Mouse (Mus musculus): ENCODE data around the gene Hoxd11.

The Hoxd11 gene

DNA sequence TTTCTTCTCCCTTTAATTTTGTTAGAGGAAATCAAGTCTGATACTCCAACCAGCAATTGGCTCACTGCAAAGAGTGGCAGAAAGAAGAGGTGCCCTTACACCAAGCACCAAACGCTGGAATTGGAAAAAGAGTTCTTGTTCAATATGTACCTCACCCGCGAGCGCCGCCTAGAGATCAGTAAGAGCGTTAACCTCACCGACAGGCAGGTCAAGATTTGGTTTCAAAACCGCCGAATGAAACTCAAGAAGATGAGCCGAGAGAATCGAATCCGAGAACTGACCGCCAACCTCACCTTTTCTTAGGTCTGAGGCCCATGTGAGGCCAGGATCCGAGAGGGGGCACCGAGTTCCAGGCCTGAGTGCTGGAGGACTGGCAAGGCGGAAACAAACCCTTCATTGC is 14.7 kb downstream of the Hoxd11 start:
- DNase-seq (ENCODE audit: extremely low read depth, low read depth) = no peak

DNA sequence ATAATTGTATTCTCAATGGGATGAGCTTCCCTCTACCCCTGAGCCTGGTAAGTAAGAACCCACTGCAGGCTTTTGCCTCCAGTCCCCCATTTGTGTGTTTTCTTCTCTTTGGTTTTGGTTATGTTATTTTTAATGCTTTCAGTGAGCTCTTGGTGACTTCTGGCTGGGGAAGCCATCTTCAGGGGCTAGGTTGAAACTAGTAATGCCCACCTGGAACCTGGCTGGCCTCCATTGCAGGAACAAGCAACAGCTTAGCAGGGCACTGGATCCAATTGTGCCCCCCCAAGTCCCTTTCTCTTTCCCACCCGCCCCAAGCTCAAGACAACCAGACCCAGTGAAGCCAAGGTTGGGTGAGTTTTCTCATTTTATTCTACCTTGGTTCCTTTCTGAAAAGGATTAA is 16.0 kb downstream of the Hoxd11 start:
- no peak for DNase-seq (ENCODE audit: extremely low read depth, low read depth)

DNA sequence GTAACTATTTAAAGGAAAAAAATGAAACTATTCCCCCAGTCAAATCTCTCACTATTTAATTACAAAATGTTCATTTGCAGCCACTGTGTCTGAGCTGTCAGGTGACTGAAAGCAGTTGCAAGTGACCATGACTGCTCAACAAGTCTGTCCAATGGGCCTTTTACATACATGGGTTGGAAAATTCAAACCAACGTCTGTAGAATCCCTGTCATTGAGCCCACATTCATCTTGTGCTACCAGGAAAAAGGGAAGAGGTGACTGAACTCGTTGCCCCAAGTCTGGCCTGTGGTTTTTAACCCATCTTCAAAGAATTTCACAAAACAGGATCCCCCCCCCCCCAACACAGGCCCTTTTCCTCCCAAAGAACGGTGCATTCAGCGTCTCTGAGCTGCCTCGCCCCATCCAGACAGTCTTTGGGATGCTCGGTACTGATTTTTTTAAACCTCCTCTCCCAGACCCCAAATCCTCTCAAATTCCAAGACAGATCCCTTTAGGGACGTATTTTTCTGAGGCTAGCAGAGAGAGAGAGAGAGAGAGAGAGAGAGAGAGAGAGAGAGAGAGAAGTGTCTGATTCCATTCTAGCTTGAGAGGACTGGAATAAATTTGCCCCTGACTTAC is 16.6 kb downstream of the Hoxd11 start:
- DNase-seq (ENCODE audit: extremely low read depth, low read depth) = no peak

DNA sequence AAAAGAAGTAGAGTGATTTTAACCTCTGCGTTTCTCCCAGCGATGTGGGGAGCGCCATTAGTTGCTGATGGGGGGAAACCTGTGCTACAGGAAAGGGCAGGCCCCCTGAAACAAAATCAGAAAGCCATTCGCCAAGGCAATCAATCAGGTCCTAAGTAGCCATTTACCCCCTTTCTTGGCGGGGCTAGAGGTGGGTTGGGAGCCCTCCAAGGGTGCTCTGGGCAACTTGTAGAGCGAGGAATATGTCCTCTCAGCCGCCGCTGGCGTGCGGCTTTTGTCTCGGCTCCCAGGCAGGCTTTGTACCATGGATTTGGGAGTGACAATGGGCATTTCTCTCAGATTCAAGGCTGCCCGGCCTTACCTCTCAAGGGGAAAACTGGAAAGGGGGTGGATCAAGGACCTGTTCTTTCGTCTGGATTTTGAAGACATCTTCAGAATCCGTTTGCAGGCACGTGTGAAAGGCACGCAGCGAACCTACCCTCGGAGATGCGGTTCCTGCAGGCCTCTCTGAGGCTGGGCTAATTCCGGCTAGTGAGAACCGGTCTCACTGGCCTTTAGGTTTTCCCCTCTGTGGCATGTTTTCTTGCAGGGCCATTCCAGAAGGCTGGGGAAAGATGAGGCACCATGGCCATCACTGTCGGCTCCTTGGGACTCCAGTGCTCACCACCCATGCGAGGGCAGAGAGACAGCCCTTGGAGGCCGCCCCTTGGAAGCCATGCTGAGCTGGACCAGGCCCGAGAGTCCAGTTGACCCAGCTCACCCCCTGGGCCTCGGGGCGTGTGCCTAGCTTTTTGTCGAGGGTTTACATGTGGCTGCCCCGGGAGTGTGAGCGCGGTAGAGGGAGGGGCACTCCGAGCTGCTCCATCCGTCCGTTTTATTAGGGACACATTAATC is 17.3 kb downstream of the Hoxd11 start:
- no peak for DNase-seq (ENCODE audit: extremely low read depth, low read depth)

DNA sequence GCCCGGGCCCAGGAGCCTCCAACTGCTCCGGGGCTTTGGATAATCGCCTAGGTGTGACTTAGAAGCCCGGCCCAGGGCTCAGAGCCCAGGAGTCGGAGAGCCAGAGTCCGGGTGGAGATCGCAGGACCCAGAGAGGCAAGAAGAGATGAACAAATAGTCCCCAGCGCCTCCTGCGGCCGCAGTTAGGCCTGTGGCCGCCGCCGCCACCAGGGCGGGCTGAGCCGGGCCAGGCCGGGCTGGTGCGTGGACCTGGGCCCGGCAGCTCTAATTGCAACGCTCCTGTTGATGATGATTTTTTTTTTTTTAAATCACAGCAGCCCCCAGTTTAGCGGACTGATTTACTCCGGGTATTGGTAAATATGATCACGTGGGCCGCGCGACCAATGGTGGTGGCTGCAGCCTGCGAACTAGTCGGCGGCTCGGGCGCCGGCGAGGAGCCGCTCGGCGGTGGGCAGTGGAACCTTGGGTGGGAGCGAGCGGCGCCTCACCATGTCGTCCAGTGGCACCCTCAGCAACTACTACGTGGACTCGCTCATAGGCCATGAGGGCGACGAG is 18.3 kb downstream of the Hoxd11 start, which contains the start of gene Hoxd9:
TSS of gene Hoxd9 (plus strand) at position 161 of the 555 bp plus-strand sequence.
- DNase-seq (ENCODE audit: extremely low read depth, low read depth) = no peak

DNA sequence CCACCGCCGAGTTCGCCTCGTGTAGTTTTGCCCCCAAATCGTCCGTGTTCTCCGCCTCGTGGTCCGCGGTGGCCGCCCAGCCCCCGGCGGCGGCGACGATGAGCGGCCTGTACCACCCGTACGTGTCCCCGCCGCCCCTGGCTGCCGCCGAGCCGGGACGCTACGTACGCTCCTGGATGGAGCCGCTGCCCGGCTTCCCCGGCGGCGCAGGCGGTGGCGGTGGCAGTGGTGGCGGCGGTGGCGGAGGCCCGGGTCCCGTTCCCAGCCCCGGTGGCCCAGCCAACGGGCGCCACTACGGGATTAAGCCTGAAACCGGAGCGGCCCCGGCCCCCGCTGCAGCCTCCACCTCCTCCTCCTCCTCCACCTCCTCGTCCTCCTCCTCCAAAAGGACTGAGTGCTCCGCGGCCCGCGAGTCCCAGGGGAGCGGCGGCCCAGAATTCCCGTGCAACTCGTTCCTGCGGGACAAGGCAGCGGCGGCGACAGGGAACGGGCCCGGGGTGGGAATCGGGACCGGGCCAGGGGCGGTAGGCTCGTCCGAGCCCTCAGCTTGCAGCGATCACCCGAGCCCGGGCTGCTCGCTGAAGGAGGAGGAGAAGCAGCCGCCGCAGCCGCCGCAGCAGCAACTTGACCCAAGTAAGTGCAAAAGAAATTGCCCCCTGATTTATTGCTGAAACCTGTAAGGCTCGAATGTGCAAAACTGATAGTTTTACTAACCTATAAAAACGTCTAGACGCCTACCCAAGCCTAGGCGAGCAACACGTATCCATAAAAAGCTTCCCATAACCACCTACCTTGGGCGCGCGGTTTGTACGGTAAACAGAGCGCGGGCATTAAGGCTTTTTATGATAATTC is 19.1 kb downstream of the Hoxd11 start:
- DNase-seq (ENCODE audit: extremely low read depth, low read depth) = no peak

DNA sequence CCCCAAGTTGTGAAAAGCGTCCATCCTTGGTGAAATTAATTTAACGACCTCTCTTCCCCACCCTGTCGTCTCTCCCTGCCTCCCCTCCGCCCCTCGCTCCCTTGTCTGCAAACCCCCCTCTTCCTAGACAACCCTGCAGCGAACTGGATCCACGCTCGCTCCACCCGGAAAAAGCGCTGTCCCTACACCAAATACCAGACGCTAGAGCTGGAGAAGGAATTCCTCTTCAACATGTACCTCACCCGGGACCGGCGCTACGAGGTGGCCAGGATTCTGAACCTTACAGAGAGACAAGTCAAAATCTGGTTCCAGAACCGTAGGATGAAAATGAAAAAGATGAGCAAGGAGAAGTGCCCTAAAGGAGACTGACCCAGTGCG is 19.7 kb downstream of the Hoxd11 start:
- no peak for DNase-seq (ENCODE audit: extremely low read depth, low read depth)

DNA sequence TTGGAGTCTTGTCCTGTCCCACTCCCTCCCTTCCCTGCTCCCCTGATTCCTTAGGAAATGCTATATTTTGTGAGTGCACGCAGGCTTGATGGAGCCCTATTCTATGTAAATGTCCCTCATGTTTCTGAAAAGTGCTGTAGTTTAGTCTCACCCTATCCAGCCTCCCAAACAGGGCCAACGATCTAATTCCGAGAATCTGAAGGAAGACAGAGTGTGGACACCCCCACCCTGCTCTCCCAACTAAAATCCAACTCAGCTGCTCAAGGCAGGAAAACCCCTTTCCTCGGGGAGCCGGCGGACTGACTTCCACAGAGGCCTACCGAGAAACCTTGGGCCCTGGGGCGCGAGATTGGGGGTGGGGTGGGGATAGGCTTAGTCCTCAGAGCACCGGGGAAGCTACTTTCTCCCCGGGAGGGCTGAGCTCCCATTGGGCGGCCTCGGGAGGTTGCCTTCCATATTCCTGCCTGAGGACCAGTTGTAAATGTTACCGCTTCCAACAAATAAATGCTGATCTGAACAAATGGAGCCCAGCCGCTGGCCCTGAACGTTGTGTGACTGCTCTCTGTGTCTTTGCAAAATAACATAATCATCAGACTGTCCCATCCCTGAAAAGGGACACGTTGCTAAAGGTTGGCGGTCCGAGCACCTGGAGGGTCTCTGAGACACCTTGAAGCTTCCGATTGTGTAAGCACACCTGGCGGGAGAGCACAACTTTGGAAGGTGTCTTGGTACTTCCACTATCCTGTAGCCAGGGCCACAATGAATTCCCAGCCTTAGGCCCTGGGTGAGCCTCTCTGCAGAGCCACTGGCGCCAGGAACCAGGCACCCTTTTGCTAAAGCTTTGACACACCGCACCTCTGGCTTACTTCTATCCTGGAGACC is 20.5 kb downstream of the Hoxd11 start:
- DNase-seq (ENCODE audit: extremely low read depth, low read depth) = no peak

DNA sequence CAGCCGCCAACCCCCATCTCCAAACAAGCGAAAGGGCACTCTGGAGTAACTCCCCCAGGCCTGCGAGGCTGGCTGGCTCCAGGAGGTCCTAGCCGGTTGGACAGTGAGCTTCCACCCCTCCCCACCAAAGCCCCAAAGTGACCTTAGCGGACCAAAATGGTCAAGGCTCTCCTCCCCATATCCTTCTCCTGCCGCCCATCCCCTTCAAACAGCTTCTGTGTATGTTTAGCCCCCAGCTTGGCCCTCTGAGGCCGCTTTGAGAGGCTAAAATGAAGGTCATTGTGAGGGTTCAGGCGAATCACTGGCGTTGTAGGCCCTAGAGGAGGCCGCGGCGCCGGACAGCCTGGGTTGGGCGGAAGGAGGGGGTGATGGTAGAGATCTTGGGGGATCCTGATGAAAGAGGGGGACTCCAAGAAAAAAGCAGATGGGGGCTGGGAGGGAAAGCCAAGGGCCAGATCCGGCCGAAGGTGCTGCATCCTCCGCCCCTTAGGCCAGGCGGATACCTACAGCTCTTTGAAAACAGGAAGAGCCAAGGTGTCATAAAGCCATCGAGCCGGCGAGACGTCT is 21.3 kb downstream of the Hoxd11 start:
- DNase-seq (ENCODE audit: extremely low read depth, low read depth) = no peak

DNA sequence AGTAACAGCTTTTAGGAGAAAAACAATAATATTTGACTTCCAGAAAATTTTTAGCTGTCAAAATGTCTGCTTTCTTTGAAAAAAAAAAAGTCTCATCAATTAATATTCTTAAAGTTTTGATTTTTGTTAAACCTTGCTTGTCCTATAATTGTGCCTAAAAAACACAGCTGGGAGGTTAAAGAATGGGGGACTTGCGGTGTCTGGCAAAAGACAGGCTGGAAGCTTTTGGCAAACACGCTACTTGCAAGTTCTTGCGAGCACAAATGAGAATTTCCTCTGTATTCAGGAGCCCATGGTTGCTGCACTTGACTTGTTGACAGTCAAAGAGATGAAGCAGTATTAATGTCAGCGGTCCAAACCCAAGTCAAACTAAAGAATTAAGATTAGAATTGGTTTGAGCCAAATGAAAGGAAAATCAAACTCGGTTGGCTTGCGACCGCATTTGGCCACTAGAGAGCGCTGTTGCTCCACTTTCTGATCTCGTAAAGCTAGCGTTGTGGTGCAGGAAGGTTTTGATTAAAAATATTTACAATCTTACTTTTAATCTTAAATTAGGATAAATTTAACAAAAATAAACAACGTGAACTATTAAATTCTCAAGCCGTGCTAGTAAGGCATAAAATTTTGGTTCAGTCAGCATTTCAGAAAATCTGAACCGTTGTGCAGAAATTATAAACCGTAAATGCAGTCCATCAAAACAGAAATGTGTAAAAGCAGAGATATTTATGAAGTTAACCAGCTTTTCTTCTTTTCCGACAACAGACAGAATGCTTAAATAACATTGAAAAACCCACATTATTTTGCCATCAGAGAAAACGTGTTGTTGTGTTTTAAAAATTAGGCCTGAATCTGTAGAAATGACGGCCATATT is 22.8 kb downstream of the Hoxd11 start:
- DNase-seq (ENCODE audit: extremely low read depth, low read depth) = peak; percentile 19

DNA sequence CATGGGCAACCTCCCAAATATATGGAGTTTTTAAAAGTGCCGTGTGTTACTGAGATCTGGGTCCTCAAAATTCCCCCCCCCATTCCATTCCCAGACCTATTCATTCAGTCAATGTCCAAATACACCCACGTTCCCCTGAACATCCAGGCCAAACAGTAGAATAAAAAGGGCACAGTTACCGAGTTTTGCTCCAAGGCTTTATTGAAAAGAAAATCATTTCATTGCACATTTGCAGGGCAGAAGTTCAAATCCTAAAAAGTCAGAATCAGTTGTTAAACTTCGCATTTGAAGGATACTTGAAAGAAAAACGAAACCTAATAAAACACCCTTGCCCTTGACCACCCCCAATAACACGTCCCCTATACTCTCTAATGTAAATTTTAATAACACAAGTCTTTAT is 23.5 kb downstream of the Hoxd11 start:
- no peak for DNase-seq (ENCODE audit: extremely low read depth, low read depth)

DNA sequence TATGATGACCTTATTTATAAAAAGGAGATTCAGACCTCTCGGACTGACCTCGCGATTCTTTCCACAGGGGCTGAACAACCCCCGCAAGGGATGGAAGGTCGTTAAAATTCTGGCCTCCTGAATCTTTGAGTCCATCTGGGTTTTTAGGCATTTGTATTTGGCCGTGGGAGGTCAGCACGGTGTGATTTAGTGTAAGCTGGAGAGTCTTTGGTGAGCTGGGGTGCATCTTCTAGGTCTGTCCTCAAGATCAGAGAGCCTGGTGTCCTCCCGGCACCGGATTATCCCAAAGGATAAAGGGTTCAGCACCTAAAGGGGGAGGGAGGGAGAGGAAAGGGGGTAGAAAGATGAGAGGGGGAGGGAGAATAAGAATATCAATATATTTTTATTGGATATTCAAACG is 24.0 kb downstream of the Hoxd11 start:
- no peak for DNase-seq (ENCODE audit: extremely low read depth, low read depth)

DNA sequence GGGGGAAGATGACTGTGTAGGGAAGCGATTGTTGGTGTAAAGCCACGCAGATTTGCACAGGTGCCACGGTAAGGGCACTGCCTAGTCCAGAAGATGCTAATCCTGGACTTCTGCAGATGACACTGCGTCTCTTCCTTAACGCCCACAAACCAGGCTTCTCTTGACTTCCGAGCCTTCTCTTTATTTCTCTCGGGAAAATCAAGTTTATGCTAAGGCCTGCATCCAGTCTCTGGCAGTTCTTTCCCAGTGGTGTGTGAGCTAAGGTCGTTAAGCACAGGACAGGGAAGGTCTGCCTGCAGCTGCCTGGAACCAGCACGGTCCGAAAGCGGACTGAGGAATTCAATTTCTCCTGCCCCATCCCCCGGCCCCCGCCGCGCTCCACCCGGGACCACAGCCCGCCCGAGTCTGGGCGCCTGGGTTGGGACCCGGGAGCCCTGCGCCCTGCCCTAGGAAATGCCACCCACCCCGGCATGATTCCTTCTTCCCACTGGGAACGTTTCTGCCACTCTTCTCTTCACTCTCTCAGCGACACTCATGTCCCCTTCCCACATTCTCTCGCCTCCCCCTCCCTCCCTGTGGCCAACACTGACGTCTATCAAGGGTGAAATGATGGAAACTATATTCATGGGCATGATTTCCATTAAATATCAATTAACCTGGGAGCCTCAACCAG is 24.5 kb downstream of the Hoxd11 start:
- no peak for DNase-seq (ENCODE audit: extremely low read depth, low read depth)

DNA sequence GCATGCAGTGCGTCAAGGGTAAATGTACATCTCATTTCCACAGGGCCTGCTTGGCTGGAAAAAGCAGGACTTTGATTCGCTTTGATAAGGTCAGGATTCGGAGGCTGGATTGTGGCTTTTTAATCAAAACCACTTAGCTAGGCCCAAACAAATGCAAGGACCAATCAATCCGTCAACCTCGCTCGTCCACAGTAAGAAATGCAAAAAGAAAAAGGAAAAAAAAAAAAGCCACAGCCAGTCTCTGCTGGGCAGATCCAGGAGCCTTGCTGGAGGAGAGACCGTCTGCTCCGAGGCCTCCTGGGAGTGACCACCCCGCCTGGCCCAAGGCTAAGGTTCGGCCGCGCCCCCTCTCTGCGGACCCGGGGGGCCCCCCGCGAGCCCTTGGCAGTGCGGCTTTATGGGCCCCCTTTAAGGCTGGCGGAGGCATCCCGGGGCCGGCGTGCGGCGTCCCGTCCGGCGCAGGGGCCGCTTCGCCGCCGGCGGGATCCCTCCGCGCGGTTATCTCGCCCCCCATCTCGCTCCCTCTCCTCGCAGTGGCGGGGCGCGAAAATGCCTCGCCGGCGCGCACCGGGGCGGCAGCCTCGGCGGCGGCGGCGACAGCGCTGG is 25.1 kb downstream of the Hoxd11 start, which contains the start of gene Hoxd8:
TSS of gene Hoxd8 (plus strand) at position 223 of the 606 bp plus-strand sequence.
- DNase-seq (ENCODE audit: extremely low read depth, low read depth) = no peak

DNA sequence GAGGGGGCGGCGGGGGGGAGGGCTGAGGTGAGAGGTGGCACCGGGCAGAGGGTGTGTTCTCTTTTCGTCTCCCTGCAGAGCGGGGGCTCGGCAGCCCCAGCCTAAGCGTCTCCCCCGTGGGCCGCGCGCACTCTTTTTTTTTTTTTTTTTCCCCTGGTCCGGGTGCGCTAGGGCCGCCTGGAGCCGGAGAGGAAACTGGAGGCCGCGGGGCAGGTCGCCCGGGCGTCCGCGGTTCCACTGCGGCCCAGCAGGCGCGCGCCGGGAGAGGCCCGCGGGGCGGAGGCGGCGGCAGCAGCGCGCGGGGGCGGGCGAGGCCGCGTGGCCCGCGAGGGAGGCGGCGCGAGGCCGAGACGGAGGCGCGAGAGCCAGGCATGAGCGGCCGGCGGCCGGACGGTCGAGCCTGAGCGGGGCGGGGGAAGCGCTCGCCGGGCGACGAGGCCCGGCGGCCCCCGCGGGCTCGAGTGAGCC is 25.7 kb downstream of the Hoxd11 start:
- no peak for DNase-seq (ENCODE audit: extremely low read depth, low read depth)

DNA sequence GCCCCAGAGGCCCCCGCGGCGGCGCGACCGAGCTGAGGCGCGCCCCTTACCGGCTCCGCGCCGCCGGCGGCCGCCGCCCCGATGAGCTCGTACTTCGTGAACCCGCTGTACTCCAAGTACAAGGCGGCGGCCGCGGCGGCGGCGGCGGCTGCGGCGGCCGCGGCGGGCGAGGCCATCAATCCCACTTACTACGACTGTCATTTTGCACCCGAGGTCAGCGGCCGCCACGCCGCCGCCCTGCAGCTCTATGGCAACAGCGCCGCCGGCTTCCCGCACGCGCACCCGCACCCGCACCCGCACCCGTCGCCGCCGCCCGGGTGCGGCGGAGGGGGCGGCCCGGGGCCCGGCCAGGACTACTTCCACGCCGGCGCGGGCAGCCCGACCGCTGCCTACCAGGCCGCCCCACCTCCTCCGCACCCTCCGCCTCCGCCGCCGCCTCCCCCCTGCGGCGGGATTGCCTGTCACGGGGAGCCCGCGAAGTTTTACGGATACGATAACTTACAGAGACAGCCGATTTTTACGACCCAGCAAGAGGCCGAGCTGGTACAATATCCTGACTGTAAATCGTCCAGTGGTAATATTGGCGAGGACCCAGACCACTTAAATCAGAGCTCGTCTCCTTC is 26.2 kb downstream of the Hoxd11 start:
- no peak for DNase-seq (ENCODE audit: extremely low read depth, low read depth)

DNA sequence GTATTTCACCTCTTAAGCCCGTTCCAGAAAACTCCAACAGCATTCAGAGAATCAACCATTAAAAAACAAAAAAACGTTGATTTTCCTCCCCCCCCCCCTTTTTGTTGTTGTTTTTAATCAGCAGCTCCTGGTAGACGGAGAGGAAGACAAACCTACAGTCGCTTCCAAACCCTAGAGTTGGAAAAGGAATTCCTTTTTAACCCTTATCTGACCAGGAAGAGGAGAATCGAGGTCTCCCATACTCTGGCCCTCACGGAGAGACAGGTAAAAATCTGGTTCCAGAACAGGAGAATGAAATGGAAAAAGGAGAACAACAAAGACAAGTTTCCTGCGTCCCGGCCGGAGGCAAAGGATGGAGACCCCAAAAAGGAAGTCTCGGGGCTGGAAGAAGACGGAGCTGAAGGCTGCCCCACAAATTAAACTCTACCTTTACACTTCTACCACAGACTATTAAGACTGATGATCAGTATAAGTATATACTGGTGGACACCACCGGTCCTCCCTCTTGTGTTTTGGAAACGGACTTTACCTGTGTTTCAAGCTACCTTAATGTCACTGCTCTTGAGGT is 27.1 kb downstream of the Hoxd11 start:
- no peak for DNase-seq (ENCODE audit: extremely low read depth, low read depth)
